Mouse (Mus musculus) fat pad, adult 2 months (tissue): ENCODE results near the gene Swi5.

Source experiments
- DNase-seq: peaks from one replicate; pipeline ENCODE4 v3.0.0-alpha.2; 2011; ENCODE audit warnings: low read depth, low spot score; ENCODE audit errors: extremely low read depth

Gene Swi5

GRCm38 (mm10) chr2:32275823-32276222 lies 12.1 kb downstream of the Swi5 start:
- DNase-seq: no peak

GRCm38 (mm10) chr2:32260635-32261034 lies 27.2 kb downstream of the Swi5 start:
- DNase-seq: no peak

- no peak for DNase-seq
These were observed 28.0 kb downstream of the Swi5 start, which contains the start of gene Uck1 for GRCm38 (mm10) chr2:32259657-32260417. Gene Uck1, minus strand, starts transcription at chr2:32260159.

DNA sequence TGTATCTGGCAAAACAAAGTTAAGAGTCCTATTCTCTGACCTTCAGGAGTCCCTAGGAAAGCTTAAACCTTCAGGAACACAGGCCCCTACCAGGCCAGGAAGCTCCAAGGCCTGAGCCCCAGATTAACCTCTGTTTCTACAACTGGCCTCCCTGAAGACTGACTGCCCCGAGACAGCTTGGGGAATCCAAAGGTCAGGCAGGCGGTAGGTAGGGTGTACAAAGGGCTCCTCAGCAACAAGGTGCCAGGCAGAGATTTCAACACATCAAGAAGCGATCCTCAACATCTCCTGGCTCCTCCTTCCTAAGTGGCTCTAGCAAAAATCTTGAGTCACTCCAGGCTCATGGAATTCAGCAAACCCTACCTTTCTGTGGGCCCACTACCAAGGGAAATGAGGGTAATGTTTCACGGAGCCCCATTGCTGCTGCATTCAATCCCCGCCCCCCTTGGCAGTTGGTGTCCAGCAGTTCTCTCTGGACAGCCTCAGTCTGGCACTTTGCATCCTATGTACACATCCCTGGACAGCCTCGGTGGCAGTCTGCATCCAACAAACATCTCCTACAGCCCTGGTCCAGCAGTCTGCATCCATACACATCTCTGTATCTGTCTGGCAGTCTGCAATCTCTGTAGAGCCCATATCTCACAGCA lies 28.9 kb downstream of the Swi5 start:
- no peak for DNase-seq

DNA sequence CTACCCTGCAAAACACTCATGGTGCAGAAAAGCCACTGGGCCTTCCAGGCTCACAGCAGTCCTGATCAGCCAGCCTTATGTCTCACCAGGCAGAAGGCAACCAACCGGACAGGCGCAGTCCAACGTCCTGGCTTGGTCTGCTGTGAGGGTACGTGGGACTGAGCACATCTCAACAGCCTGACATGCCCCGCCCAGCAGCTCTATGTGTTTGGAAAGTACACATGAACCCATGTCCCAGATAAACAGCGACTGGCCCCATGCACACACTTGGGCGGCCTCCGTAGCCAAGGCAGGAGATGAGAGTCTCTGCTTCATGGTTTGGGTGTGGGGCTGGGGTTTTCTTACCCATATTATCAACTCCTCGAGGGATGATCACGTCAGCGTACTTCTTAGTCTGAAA lies 31.6 kb downstream of the Swi5 start:
- no peak for DNase-seq

GRCm38 (mm10) chr2:32254563-32254962 lies 33.3 kb downstream of the Swi5 start:
- DNase-seq: no peak

DNA sequence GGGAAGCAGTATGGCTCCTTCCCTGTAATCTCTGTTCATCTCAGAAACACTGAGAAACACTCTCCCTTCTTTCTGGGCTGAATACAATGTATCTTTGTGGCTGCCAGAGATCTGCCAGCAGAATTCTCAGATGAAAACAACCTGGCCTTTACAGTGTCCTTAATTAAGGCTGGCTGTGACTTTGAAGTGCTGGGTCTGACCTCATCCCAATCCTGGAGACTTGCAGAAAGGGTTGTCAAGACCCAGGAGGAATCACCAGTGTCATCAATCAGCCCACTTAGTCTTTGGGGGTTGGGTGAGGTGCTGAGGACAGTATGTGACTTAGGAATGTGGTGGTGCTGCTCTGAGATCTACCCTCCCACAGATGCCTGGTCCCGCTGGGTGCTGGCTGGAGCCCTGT lies 34.5 kb downstream of the Swi5 start:
- no peak for DNase-seq

GRCm38 (mm10) chr2:32252658-32253057 lies 35.2 kb downstream of the Swi5 start:
- DNase-seq: no peak

- DNase-seq: no peak
These were observed 35.9 kb downstream of the Swi5 start for GRCm38 (mm10) chr2:32251791-32252527.

DNA sequence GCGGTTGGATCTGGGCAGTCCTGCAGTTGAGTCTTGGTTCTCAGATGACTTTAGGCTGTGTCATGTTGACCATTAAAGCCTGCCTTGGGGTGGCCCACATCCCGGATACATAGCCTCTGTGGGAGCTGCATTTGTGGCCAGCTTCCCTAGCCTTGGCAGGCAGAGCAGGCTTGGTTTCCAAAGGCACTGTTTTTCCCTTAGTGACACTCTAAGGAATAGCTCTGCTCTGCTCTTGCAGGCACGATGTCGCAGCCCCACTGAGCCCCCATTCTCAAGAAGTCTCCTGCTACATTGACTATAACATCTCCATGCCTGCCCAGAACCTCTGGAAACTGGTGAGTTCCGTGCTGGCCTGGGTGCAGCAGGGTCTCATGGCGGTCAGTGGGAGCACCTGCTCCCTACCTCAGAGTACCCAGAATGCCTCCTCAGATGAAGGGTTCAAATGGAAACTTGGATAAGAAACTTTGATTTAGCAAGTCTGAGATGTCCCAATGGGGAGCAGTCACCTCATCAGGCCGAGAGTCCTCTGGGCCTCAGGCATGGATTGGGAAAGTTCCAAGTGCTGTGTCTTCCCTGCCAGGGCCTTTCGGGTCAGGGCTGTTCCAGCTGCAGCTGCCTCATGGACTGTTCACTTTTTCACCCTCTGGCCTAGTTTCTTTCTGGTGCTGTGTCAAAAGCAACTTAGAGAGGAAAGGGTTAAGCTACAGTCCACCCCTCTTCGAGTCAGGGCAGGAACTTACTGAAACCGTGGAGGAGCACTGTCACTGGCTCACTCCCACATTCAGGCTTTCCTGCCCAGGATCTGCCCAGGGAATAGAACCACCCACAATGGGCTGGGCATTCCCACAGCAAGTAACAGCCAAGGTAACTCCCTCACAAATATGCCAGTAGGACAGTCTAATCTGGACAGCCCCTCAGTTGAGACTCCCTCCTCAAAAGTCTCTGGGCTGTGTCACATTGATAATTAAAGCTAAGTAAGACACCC lies 39.2 kb downstream of the Swi5 start:
- DNase-seq: peak; percentile 67

DNA sequence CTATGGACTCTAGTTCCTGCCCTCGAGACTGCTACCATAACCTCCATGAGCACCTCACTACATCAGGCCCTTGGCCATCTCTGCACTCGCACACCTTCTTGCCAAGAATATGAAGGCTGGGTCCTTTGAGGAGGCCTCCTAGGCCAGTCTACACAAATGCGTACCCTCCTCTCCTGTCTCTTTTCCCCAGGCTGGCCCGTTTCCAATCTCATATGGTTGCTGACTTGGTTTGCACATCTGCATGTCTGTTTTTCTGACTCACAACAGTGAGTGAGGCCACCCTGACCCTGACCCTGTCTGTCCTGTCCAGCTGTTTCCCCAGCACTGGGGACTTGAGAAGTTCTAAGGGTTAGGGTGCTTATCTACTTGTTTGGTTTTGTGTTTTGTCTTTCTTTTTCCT lies 41.1 kb downstream of the Swi5 start:
- no peak for DNase-seq

DNA sequence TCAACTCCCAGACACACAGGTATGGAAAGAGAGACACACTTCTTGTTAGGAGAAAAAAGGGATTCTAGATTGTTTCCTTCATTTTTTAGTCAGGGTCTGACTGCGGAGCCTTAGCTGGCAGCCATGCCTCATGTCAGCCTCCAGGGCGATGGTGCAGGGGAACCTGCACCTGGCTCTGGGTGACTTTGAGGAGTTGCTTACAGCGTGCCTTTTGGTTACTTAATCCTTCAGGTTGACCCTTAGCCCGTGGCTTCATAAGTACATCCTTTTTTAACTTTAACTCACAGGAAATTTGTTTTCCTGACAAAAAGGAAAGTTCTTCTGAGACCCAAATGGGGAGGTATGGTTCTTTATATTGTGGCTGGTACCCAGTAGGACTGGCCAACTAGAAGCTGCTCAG lies 44.9 kb downstream of the Swi5 start:
- DNase-seq: no peak

DNA sequence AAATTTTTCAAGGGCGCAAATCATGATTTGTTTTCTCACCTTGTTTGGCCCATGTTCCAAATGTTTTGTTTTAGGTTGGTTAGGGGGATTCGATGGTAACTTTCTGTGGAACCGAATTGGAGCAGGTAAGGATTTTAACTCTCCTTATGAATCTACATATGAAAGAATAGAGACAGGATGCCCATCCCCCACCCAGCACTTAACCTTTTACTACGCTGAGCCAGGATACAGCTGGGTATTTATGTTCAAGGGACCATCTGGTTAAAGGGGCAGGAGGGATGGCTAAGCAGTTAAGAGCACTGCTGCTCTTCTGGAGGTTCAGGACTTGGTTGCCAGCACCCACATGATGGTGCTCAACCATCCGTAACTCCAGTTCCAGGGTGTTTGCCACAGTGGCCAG lies 47.3 kb downstream of the Swi5 start:
- DNase-seq: no peak

GRCm38 (mm10) chr2:32238708-32239435 lies 49.0 kb downstream of the Swi5 start:
- DNase-seq: no peak

DNA sequence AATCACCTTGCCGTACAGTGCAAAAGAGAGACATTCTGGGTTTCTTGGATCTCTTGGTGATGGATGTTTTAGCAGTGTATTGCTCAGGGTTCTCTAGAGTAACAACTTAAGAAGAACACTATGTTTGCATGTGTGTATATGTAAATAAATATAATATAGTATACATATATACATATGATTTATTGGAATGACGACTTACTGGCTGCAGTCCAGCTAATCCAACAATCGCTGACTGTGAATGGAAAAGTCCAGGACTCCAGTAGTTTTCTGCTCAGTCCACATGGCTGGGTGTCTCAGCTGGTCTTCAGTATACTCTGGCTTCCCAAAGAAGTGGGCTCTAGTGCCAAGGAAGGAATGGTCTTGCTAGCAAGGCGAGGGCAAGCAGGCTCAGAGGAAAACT lies 50.3 kb downstream of the Swi5 start:
- no peak for DNase-seq

DNA sequence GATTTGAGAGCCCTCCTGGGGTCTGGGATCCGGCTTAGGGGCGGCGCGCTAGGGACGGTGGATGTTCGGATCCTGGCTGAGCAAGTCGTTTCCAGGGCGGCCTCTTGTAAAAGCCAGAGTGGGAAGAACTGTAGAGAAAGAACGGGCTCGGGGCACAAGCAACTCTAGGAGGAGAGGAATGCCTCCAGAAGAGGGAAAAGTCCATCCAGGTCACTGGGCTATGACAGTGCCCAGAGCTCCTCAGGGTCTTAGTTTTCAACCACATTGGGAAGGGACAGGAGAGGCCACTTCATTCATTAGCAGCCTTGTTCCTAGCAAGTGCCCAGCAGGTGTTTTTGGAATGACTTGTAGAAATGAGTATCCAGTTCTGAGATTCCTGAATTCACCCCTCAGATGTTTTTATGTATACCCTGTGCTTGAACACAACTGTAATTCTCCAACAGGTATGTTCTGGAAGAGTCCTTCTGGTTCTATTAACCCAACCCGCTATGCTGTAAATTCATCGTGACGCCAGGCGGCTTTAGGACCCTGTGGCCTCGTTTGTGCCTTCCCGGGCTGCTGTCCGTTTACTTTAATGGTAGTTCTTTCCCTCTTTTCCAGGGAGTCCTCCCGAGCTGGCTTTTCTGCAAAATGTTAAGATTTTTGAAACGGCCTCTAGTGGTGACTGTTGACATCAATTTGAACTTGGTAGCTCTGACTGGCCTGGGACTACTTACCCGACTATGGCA lies 51.0 kb downstream of the Swi5 start:
- DNase-seq: no peak

DNA sequence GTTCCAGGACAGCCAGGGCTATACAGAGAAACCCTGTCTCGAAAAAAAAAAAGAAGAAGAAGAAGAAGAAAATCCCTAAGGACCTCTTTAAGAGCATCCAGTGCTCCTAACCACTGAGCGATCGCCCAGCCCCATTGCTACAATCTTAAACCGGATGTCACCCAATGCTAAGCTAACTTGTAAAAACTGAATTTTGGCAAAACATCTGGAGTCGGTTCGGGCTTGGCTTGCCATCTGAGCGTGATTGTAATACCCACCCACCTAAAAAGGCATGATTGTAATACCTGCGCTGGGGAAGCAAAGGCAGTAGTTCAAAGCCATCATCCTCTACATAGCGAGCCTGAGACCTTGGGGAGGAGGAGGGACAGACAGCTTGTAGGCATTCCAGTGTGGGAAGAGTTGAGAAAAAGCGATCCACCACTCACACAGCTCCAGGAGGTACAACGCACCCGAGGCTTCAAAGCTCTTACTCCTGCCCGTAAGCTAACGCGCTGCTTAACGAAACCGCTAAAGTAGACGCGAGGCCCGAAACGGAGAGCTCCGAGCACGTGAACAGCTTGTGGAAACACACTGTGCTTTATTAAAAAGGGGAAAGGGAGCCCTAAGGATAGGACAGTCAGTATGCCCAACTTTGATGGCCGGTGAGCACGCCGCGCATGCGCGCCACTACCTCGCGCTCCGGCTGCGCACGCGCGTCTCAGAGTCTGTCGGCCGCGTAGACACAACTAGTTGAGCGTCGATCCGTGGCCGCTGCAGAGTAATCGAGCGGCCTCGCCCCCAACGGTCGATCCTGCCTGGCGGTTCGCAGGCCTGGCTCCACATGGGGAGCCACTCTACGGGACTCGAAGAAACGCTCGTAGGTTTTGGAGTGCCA lies 51.8 kb downstream of the Swi5 start, which contains the start of gene Pomt1:
Gene Pomt1, plus strand, starts transcription at position 705 of the 874 bp plus-strand sequence.
- no peak for DNase-seq

DNA sequence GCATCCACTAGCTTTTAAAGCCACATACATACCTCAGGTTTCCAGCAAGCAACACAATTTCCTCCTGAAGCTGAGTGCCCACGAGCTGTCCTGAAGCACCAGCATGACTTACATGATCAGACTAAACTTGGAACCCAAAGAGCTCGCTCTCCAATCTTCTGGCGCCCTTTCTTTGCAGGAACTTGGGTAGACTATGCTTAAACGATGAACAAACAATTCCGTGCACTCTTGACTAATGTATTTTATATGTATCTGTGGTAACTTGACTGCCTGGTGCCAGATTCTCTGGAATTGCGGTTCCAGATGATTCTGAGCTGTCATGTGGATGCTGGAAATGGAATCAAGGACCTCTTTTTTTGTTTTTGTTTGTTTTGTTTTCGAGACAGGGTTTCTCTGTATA lies 52.4 kb downstream of the Swi5 start:
- DNase-seq: no peak
